Mouse (Mus musculus) stomach, postnatal 0 days (tissue): ENCODE measurements around the gene Cisd1.

Experiments used
- CTCF ChIP-seq: IDR thresholded peaks from 2 replicates; pipeline ENCODE4 v1.5.1; 2016; ENCODE audit warnings: antibody characterized with exemption, low read depth, mild to moderate bottlenecking, moderate library complexity
- EP300 ChIP-seq: optimal IDR thresholded peaks from 2 replicates; pipeline ENCODE3; 2016; ENCODE audit warnings: antibody characterized with exemption

- no peak for TF ChIP-seq CTCF
- TF ChIP-seq EP300, result no peak
Observed at GRCm38 (mm10) chr10:71381471-71382033, 36.8 kb upstream of the Cisd1 start.
